Mouse (Mus musculus) heart, adult 8-10 months (tissue): ENCODE results near the gene Ccdc57. TPM values are rescaled to one million over a fixed set of nuclear protein-coding genes. Genes with fewer than 3 reads are reported as not detected.

ENCODE experiments used
- DNase-seq: peaks from one replicate; pipeline ENCODE4 v3.0.0; 2022; ENCODE audit warnings: low spot score
- total RNA-seq, 4 experiments: library from RNA; stranded (reverse); gene quantifications; 2 replicates each; pipeline ENCODE4 v1.2.4; 2022

Gene Ccdc57
- total RNA-seq, result 1 to 10 TPM in 2 of 4 experiments, under 1 TPM in 2; 0.72 to 1.7 (median 1.2) TPM

DNA sequence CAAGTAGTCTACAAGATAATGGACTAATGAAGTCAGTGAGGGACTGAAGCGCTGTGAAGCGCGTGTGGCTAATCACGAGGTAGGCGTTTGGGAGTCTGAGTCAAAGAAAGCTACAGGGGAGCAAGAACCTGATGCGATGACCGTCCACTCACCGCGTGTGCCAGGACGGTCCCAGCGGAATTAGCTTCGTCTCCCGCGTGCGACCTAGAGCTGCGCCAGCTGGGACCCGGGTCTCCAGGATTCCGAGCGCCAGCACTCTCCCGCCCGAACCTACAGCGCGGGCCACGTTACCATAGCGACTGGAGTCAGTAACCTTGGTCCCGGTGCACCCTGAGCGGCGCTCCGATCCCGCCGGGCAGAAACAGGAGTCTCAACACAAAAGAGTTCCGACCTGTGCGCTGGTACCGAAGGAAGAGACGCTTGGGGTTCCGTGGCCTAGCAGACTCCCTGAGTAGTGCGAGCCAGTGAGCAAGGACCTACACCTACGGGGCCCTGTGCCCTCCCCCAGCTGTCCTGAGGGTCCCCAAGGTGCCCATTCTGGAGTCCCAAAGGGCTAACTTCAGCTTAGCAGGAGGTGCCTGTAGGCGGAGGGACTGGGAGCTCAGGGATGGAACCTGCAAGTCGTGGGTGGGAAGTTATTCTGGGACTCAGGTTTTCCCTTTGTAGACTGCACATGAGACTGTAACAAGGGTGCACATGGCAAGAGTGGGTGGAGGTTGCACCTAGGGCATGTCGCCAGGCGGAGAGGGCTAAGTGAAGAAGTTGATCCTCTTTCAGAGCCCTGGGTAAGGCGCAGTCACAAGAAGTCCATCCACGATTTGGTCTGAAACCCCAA is at the start of gene Ccdc57:
Ccdc57 (minus strand) TSS at position 309 of the 835 bp plus-strand sequence.
- DNase-seq, result peak; percentile 90

DNA sequence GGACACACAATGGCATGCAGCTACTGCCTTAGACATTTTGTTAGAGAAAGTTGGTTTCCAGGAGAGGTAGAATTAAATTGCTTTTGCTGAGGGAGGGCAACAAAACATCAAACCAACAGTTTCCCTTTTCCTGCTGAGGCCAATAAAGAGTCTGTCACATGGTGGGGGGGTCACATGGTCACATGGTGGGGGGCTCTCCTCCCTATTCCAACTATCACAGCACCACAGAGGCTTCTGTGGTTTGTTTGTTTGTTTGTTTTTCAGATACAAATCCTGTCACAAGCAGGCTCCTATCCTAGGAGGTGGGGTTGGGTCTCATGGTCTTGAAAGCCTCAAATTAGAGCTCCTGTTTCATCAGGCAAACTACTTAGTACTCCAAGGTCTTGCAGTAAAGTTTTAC is 49.8 kb upstream of the Ccdc57 start:
- no peak for DNase-seq

DNA sequence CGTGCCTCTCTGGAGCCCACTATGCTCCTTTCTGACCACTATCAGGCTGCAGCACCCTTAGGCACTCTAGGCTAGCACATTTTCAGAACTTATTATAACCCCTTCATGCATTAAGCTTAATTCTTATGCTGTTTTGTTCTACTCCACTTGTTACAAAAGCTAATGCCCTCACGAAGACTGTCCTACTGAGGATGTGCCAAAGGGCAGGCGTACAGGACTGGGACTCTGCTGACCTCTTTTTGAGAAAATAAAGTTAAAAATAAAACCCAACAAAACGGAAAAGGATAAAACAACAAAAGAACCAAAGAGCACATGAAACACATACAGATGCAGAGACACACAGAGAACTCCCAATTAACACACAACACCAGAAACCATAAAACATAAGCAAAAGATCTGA is 49.0 kb upstream of the Ccdc57 start:
- no peak for DNase-seq

DNA sequence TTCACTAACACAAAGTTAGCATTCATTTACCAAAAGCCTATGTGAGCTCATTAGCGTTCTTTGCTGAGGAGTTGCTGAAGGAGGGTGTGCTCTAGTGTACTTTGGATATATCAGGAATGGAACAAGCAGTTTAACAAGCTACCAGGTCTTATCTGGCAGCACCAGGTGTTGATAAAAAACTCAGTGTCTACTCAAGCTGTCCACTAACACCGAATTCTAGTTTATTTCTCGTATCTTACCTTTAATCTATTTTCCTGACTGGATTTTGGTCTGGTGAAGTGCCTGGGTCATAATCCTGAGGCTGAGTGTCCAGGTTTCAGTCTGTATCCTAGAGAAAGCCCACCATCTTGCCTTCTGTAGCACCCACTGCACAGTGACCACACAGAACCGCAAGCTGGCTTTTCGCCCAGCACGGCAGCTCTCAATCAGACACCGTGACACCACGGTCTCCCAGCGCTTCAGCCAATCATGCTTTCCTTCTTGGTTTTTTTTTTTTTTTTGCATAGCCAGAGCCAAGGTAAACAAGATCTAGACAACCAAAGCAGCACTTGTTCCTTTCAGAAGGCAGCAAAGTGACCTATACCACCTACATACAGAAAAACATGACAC is 47.9 kb upstream of the Ccdc57 start:
- DNase-seq, result no peak

DNA sequence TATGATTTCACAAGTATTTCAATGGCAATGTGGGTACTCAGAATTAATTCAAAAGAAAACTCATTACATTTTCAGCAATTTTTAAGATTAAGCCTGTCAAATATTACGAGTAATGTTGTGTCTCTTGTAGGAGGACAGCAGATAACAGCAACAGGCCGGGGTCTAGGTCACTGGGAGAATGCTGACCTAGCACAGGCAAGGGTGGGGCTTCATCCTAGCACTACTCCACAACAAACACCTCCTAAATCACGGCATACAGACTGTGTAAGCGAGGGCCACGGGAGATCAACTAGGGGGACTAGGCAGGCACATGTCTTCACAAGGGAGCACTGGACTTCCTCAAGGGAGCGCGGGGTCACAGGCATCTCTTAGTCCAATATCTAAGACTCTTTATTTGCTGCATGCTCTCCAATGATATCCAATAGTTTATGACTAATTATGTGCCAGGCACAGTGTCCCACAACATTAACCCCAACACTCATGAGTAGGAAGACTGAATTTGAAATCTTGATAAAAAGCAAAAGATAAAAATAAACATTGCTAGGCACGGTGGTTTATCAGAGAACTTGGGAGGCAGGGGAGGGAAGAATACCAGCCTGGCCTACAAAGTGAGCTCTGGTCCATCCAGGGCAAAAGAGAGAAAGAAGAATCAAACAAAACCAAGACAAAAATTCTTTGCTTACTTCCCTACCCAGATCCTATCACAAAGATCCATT is 47.2 kb upstream of the Ccdc57 start:
- no peak for DNase-seq

DNA sequence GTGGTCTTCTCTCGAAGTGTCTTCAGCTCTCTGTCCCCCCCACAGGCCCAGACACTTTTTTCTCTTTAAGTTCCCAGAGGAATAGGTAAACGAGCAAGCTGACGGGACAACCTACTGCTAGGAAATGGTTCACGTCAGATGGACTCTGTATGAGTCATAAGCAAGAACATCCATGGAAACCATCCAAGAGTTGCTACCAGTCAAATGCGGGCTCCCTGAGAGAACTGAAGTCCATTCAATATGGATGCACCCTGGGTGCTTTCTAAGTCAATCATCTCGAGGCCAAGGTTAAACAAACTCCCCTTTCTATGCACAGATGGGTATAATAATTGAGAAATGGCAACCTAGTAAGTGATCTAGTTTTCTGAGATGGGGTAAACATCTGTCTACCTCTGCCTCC is 40.6 kb upstream of the Ccdc57 start:
- DNase-seq, result no peak

DNA sequence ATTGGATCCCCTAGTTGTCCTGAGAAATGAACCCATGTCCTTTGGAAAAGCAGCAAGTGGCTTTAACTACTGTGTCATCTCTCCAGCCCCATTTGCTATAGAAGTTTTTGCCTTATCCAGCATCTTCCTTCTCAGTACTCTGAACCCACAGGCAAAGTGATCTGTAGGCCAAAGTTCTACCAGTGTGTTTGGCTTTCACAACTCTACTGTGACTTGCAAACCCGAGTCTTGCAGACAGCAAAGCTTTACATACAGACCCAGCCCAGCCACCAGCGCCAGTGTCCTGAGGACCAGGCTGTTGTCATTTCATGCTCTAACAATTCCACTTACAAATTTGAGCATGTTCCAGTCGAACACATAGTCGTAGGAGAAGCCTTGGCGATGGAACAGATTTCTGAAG is 38.6 kb upstream of the Ccdc57 start:
- no peak for DNase-seq

DNA sequence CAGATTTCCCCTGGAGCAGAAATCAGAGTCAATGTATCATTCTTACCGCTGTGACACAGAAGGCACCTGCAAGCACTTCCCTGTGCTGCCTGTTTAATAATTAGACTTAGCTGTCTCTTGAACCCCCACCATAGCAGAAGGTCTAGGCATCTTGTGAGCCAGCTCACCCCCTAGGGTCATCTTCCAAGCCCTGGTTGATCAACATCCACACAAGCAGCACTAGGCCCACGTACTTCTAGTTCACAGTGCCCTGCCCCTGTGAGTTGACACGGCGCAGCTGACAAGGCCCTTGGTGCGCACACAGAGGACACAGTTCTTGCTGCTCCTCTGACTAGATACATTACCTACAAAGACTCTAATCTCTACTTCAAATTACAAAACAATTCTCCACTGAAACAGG is 37.1 kb upstream of the Ccdc57 start:
- no peak for DNase-seq

DNA sequence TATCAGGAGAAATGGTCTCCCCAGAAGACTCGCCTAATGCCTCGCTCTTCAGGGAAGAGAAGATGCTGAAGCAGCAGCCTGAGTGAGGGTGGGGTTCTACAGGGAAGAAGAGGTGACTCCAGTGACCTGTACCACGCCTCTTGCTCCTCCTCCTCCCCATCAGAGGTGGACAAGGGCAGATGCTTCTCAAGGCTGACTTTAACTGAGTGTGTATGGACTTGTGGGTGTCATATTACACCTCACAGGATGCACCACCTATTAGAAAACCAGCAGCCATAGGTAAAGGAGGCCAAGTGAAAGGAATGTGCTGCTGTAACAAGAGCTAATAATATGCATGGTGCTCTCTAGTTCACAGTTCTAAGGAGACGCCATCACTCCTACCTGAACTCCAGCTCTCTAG is 32.9 kb upstream of the Ccdc57 start:
- DNase-seq, result no peak

DNA sequence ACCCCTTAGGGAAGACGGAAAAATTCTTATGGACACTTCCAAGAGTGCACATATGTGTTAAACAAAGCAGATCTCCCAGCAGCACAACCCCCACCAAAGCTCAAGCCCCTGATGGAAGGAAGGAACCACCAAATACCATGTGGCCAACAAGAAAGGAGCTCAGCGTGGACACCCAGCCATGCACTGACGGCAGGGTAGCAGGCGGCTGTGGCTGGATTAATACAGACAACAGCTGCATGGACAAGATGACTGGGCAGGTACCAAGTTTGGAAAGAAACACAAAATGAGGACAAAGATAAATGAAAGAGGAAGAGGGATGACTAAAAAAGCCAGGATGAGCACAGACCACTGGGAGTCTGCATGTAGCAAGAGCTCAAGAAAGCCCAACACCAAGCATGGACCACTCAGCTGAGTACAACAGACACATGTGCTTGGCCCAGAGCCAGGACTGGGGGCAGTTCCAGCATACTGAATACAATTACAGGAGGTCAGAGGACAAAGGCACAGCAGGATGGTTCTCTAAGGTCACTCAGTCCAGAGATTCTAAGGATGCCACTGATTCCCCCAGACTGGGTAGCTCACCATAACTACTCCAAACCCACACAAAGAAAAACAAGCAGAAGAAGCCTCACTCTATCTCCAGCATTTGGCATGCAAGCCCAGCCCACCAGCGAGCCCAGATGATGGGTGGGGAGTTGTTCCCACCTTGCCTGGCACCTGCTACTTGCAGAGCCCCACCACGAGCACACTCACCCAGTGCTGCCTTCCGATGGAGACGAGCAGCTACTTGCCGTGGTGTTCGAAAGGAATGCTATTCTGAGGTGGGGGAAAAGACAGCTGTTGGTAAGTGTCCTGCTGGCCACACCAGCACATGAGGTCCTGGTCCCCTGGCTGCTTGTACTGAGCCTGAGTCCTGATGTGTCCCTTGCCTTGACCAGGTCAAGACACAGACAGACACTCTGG is 31.8 kb upstream of the Ccdc57 start:
- DNase-seq, result no peak

DNA sequence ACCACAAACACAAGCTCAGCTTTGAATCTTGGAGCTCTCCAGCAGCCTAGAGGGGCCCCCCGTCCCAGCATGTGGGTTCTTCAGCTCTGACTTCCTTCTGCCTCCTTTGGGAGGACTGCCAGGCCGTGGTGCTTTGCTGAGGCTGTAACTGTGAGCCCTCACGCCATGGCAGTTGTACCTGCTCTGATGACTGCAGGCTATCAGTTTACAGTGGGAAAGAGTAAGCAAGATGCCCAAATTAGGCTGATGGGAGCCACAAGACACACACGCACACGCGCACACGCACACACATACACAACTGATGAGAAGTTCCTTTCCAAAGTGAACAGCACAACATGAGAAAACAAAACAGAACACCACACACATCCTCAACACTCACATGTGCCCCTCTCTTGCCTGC is 30.2 kb upstream of the Ccdc57 start:
- no peak for DNase-seq

DNA sequence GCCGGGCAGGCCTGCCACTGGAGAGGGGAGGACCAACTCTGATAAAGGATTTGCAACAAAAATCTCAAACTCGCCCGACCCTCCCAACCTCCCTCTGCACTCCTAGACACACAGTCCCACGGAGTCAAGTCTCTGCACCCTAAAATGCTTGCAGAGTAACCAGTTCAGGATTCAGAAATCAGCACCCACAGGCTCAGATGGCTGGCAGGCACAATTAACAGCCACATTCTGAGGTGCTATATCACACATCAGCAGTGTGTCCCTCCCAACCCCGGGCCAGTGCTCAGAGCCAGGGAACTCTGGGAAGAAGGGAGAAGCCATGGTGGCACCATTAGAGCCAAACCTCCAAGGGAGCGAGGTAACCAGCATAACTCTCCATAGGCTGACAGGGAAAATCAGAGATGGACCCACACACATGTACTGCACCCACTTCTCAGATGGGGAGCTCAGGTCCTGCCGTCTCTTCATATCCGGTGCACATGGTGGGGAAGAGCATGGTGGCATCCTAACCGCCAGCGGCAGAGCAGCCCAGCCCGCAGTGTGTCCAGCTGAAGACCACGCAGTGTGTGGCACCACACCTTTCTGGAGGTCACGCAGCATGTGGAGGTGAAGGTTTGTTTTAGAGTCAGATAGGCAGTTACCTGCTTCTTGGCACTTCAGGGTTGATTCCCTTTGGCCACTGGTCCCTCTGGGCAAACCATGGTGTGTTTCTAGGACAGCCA is 29.5 kb upstream of the Ccdc57 start:
- no peak for DNase-seq

DNA sequence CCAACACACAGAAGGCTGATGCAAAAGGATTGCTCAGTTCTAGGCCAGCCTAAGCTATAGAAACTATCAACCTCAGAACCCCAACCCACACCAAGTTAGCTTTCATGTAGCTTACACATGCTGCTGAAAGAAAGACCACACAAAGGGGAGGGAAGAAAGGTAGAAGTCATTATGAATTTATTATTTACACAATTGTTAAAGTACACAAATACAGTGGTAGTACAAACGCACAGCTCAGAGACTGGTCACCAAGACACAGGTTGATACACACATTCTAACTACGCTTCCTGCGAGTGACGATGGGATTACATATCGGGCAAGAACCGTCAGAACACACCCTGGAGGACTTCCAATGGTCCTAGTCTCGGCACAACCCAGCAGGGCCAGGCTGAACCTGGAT is 28.9 kb upstream of the Ccdc57 start:
- DNase-seq, result no peak

DNA sequence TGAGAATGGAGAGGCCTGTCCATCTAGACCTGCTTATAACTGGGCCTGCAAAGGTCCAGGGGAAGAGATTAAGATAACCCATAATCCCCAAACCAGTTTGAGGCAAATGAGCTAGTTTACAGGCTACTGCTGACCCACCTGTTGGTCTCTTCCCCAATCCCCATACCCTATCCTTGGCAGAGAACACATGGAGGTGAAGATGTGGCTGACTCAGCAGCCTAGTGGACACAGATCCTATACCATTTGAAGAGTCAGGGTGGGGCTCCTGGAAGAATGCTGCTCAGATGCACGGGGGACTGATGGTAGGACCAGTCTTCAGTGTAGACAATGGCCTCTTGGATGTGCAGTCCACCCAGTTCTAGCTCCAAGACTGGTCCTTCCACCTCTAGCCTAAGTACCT is 27.6 kb upstream of the Ccdc57 start:
- DNase-seq, result no peak

DNA sequence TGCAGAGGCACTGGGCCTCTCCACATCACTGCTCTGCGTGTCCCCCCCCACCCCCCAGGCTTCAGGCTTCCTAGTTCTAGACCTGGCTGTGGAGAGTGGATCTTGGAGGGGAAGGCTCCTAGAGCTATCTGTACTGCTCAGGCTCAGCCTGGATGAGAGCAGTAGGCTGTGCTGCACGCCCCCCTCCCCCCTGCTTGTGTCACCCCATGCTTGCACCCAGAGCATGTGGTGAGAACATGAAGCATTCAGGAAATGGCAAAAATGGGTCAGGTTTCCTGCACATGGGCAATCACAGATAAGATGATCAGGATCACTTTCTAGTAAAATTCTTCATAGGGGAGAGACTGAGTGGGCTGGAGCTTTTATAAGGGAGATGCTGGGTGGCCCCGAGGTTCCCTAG is 26.9 kb upstream of the Ccdc57 start:
- DNase-seq, result no peak

DNA sequence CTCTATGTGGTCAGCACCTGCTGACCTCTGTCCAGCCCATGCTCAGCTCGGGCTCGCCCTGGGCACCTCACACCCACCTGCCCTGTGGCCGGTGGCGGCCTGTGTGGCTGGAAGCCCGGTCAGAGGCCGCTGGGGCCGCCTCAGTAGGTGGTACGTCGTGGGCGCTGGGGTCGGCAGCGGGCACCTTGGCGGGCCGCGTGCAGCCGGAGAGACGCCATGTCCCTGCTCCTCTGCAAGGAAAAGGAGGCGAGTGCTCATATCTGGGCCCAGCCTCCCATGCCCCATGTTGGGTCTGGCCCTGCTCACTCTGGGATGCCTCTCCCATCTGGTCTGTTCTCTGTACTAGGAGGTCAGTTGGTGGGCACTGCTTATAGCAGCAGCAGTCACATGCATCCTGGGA is 26.4 kb upstream of the Ccdc57 start:
- no peak for DNase-seq

DNA sequence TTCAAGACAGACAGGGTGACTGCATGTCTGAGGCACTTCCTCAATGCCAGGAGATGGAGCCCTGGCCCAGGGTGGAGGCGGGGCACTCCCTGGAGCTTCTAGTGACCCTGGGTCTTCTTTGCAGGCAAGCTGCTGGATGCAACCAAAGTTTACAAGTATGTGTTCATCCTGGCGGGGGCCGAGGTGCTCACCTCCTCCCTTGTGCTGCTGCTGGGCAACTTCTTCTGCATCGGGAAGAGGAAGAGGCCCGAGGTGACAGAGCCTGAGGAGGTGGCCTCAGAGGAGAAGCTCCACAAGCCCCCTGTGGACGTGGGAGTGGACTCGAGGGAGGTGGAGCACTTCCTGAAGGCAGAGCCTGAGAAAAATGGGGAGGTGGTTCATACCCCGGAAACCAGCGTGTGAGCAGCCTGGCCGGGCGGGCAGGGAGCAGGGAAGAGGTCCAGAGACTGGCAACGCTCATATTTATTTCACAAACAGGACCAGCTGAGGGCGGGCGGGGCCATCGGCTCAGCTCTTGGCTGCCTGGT is 25.1 kb upstream of the Ccdc57 start:
- no peak for DNase-seq

DNA sequence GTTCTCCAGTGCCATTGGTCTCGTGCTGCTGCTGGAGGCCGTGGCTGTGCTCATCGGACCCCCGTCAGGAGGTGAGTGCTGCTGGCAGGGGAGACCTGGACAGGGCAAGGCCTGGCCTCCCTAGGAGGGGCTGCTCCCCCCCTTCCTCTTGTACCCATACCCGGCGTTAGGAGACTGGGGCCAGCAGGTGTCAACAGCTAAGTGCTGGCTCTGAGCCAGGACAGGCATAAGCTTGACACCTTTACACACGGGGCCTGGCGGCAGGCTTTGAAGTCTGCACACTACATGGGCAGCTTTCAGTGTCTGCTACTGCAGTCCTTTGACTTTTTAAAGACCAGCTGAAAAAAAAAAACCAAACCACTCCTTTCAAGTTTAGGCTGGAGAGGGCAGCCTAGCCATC is 24.4 kb upstream of the Ccdc57 start:
- no peak for DNase-seq

DNA sequence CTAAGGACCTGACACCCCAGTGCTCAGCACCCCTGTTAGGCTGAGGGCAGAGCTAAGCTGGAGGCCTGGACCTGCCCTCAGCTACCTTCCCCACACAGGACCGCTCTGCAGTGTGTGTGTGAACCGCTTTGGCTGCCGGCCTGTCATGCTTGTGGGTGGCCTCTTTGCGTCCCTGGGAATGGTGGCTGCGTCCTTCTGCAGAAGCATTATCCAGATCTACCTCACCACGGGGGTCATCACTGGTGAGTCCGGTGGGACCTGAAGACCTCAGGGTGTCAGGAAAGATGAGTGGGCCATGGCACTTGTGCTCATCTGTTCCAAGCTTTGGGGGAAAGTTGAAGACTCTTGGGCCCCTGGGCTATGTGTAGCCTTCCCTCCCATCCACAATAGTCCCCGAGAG is 23.0 kb upstream of the Ccdc57 start:
- DNase-seq, result no peak

DNA sequence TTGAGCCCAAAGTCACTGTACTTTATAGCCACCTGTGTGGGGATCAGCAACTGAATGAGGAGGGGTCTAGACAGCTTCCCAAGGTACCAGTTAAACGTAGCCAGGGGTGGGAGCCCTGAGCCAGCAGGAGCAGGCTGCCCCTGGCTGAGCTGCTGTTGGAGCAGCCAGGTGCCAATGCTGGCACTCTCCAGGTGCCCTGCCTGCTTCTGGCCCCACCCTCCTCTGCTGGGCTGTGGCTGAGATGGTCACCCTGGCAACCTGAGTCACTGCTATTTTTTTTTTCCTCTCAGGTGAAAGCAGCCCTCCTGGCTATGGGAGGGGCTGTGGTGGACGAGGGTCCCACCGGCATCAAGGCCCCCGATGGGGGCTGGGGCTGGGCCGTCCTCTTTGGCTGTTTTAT is 22.3 kb upstream of the Ccdc57 start:
- no peak for DNase-seq
